Mouse (Mus musculus): ENCODE data around the gene Dhrs3.
A peak's percentile ranks its signal among the peaks of the same experiment; 100 is the strongest.

The Dhrs3 gene

DNA sequence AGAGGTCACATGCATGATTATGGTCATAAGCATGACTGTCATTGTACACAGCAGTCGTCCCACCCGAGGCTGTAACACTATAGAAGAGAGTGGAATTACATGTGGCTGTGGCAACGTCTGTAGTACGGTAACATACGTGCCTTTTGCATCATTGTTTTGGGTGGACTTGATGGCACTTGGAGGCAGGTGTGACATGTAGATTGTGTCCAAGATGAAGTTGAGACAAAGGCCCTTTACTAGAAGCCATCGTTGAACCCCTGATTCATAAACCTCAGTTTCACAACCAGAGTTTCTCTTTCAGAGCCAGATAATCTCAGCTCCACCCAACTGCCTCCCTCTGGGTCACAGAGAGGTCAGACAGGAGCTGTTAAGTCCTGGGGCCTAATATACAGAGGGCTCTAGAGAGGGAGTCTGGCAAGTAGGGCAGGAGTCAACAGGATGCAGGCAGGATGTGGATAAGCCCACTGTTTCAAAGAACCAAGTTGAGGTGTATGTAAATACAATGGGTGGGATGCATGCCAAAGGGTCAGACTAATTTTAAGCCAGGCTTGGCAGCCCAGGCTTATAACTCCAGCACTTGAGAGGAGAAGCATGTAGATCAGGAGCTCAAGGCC is 5.5 kb downstream of the Dhrs3 start:
- DNase-seq, result peak; percentile 80

- DNase-seq, result no peak
Observed at GRCm38 (mm10) chr4:144898737-144899136, 6.1 kb downstream of the Dhrs3 start.

- DNase-seq, result no peak
Observed at GRCm38 (mm10) chr4:144901561-144902111, 9.0 kb downstream of the Dhrs3 start.

- DNase-seq, result no peak
Observed at GRCm38 (mm10) chr4:144903088-144903487, 10.5 kb downstream of the Dhrs3 start.

DNA sequence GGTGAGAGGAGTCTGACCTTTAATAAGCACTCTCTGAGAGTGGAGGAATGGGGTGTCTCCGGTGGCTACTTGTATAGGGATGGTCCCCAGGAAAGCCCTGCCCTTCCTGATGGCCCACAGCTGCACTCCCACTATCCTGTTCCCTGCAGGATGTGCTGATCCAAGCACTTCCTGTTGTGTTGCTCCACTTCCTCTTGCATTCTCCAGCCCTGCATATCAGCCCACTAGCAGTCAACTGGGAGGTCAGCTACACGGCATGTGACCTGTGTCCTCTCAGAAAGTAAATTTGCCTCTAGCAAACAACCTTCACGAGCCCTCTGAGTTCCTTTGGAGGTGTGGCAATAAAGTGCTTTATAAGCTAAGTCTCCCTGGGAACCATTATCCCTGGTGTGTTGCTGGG is 11.3 kb downstream of the Dhrs3 start:
- peak; percentile 46 for DNase-seq

GRCm38 (mm10) chr4:144905128-144905527 is 12.5 kb downstream of the Dhrs3 start:
- DNase-seq, result no peak

- DNase-seq, result peak; percentile 66
Observed at GRCm38 (mm10) chr4:144906001-144906889, 13.6 kb downstream of the Dhrs3 start.

- DNase-seq, result no peak
Observed at GRCm38 (mm10) chr4:144906978-144907703, 14.5 kb downstream of the Dhrs3 start.

- peak; percentile 37 for DNase-seq
Observed at GRCm38 (mm10) chr4:144908825-144909224, 16.2 kb downstream of the Dhrs3 start.

DNA sequence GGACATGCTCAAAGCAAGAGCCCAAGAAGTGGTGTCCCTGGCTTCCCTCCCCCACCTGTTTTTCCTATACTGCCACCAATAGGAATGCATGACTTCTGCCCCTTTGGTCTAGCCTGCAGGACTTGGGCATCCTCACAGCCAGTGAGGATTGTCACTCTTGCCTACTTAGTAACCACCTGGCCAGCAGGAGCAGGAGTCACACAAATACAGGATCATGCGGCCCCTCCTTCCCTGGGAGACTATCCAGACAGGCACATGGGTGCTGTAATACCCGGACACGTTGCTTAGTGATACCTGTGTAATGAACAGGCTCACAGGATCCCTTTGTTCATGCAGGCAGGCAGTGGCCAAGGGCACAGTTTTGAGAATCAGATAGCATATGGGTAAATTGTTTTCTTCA is 17.7 kb downstream of the Dhrs3 start:
- no peak for DNase-seq

DNA sequence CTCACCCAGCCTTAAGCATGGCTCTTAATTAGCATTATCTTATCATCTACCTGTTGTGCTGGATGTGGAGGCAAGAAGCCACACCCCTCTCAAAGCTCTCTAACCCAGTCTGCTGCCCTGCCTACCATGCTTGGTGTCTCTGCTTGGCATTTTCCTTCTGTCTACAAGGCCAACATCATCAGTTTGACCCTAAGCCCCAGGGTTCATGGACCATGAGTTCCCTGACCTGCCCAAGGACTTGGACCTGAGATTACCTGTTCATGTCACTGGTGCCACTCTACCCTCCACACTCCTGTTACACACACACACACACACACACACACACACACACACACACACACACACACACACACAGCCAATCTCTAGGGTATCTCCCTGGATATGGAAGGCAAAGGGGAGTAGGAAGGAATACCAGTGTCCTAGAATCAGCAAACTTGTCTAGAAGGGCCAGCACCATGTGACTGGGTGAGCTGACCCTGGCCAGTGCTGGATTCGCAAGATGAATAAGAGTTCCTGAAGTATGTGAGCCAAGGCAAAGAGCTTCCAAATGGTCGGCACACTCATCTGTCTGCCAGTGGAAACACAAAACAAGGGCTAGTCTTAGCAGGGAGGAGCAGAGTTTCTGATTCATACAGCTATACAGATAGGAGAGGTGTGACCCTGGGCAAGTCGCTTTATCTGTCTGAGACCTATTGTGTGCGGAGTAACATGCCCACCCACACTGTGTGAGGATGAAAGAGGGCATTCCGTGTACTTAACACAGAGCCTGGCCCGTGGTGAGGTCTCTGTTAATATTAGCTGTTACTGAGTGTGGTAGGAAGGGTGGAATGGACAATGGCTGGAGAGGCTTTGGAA is 20.9 kb downstream of the Dhrs3 start:
- DNase-seq, result no peak

- DNase-seq, result no peak
Observed at GRCm38 (mm10) chr4:144916520-144916919, 23.9 kb downstream of the Dhrs3 start.

- DNase-seq, result no peak
Observed at GRCm38 (mm10) chr4:144917101-144917500, 24.5 kb downstream of the Dhrs3 start.

DNA sequence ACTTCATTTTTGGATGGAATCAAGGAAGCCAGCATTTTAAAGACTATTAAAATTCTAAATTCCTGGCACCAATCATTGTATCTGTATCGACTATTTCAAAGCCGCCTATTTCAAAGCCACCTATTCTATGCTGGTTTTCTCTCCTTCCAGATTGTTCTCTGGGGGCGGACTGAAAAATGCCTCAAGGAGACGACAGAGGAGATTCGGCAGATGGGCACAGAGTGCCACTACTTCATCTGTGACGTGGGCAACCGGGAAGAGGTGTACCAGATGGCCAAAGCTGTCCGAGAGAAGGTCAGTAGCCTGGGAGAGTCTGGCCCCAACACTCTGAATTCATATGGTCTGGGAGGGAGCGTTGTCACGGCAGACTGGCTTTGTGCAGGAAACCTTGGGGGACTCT is 25.9 kb downstream of the Dhrs3 start:
- no peak for DNase-seq

GRCm38 (mm10) chr4:144928693-144929436 is 36.2 kb downstream of the Dhrs3 start:
- no peak for DNase-seq

DNA sequence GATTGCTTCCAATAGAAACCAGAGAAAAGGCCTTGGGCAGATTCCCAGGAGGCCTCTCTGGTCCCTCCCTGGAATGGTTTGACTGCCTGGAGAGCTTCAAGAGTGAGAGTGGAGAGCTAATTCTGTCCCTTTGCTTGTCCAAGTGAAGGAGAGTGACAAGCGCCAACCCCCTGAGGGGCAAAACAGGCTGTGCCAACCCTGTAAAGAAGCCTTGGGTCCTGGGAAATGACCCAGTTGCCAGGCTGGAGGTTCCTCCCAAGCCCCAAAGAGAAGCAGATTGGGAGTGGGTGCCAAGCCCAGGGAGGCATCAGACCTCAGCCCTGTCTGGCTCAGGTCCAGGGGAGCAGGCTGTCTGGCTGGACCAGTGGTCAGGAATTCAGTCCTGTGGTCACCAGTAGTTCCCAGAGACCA is 37.2 kb downstream of the Dhrs3 start:
- peak; percentile 61 for DNase-seq

- peak; percentile 91 for DNase-seq
Observed at GRCm38 (mm10) chr4:144930366-144930765, 37.7 kb downstream of the Dhrs3 start.

GRCm38 (mm10) chr4:144931167-144931566 is 38.5 kb downstream of the Dhrs3 start:
- peak; percentile 47 for DNase-seq

- DNase-seq, result no peak
Observed at GRCm38 (mm10) chr4:144934501-144934900, 41.9 kb downstream of the Dhrs3 start.

DNA sequence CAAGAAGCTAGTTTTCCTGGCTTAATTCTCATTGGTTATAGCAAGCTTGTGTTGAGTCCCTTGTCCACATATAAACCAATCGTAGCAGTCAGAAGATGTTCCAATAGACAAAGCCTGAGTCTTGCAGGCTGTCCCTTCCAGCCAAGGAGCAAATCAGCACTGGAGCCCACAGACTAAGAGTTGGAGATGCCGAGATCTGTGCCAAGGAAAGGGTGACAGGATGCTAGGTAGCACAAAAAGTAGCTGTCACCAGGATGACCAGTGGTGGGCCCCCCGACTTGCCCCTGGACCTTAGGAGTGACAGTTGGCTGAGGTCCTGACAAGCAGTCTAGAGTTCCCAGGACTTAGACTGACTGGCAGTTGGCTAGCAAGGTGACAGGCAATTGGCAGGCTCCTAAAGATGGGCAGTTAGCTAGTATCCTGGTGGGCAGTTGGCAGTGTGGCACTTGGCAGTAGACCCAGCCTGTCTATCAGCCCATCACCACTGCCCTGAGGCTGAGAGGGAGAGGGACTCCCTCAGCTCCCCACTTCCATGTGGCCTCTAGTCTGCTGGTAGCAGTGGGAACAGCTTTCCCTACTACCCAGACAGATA is 44.0 kb downstream of the Dhrs3 start:
- DNase-seq, result no peak

GRCm38 (mm10) chr4:144939847-144940411 is 47.3 kb downstream of the Dhrs3 start:
- no peak for DNase-seq

Measured in lung, postnatal 14 days (tissue).